Mouse (Mus musculus) limb, embryonic 14.5 days (tissue): ENCODE data around the gene Gria4. TPM values are rescaled to one million over a fixed set of nuclear protein-coding genes. Genes with fewer than 3 reads are reported as not detected.

ENCODE experiments used
- ATAC-seq: fragments of 200-750 bp; cut with Nextera tagmentation; 2 replicates; pipeline ENCODE4 v1.8.0; 2017; ENCODE audit warnings: low read depth, moderate number of reproducible peaks, moderate TSS enrichment; ENCODE audit not compliant: low FRiP score
- DNase-seq: peaks from one replicate; pipeline ENCODE4 v3.0.0-alpha.2; 2015; ENCODE audit warnings: low spot score
- H3K27ac ChIP-seq: fragments of 300-500 bp; sonication (generic); replicated peaks from 2 replicates; pipeline ENCODE4 v1.5.1; 2014; ENCODE audit warnings: low read depth, mild to moderate bottlenecking, low read length, moderate library complexity, mixed read lengths
- H3K27me3 ChIP-seq: fragments of 300-500 bp; sonication (generic); 2 replicates; pipeline ENCODE4 v1.6.1; 2014; ENCODE audit warnings: low read length, mixed read lengths; ENCODE audit not compliant: control insufficient read depth, insufficient read depth
- H3K36me3 ChIP-seq: fragments of 300-500 bp; sonication (generic); 2 replicates; pipeline ENCODE4 v1.6.1; 2014; ENCODE audit warnings: mild to moderate bottlenecking, low read length, moderate library complexity, mixed read lengths; ENCODE audit not compliant: control insufficient read depth, insufficient read depth
- H3K4me1 ChIP-seq: fragments of 300-500 bp; sonication (generic); 2 replicates; pipeline ENCODE4 v1.6.1; 2014; ENCODE audit warnings: antibody characterized with exemption, low read length, mixed read lengths; ENCODE audit not compliant: control insufficient read depth, insufficient read depth
- H3K4me2 ChIP-seq: fragments of 300-500 bp; sonication (generic); replicated peaks from 2 replicates; pipeline ENCODE4 v1.6.1; 2014; ENCODE audit warnings: low read depth, mild to moderate bottlenecking, low read length, moderate library complexity; ENCODE audit not compliant: severe bottlenecking
- H3K4me3 ChIP-seq: fragments of 300-500 bp; sonication (generic); replicated peaks from 2 replicates; pipeline ENCODE4 v1.5.1; 2014; ENCODE audit warnings: low read length
- H3K9ac ChIP-seq: fragments of 300-500 bp; sonication (generic); 2 replicates; pipeline ENCODE4 v1.6.1; 2014; ENCODE audit warnings: mild to moderate bottlenecking, low read depth, low read length, moderate library complexity; ENCODE audit not compliant: severe bottlenecking
- H3K9me3 ChIP-seq: fragments of 300-500 bp; sonication (generic); 2 replicates; pipeline ENCODE4 v1.6.1; 2016; ENCODE audit warnings: low read length; ENCODE audit not compliant: control insufficient read depth
- POLR2A ChIP-seq: fragments of 200-500 bp; IDR thresholded peaks from 2 replicates; pipeline ENCODE4 v1.8.0; 2012; ENCODE audit warnings: inconsistent platforms, mild to moderate bottlenecking, moderate library complexity, borderline replicate concordance; ENCODE audit not compliant: insufficient read depth, insufficient read length; ENCODE audit errors: extremely low read depth
- WGBS: fragments of 180-500 bp; shearing (Covaris S2); extraction: QIAGEN DNeasy Blood & Tissue Kit; methylation state at CpG from one replicate; pipeline ENCODE4 v1.1.7; 2014; 5-methylcytosine and 5-hydroxymethylcytosine counted together
- polyA plus RNA-seq, 2 experiments: library from polyadenylated mRNA; depleted of rRNA in 1 of 2; stranded (reverse) in 1 of 2; unstranded in 1 of 2; fragments of >200 nt; fragmentation: Nextera tagmentation in 1 of 2; extraction: Ambion mirVana in 1 of 2; gene quantifications; 2 replicates each; pipeline versions ENCODE4 v1.2.1 to v1.2.3; 2012 to 2014

Gene Gria4
- polyA plus RNA-seq, 2 experiments = 1.3 to 1.6 TPM

DNA sequence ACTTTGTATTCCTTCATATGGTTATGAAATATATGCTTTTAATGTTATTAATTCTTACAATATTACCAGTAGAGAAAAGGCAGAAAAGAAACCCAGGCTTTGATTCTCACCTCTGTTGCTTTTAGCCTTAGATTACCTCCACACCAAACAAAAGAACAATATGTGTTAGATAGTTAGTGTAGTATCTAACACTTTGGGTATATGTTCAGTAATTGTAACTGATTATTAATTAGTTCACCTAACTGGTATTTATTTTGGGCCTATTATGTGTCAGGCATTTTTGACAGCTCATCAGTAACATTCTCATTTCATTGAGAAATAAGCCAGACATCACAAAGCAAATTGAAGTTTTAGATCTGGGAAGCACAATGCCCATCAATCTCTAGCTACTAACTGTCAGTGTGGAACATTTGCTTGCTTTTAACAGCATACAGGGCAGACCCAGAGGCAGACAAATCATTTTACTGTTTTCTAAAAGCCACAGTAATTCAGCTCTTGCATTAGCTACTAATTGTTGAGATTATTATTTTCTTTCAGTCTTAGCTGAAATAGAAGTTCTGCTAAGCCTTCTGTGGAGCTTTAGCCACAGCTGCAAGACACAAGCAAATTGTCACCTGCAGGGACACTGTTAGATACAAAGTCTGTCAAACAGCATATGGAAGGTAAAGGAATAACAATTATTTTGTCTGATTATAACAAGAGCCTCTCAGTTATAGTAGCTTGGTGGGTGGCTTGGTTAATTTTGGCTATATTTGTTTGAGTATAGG is 282.1 kb downstream of the Gria4 start:
- H3K9me3 ChIP-seq = no peaks in the 10 kb centered on the region
- TF ChIP-seq POLR2A = no peak
- H3K4me1 ChIP-seq = no peaks in the 10 kb centered on the region
- H3K4me2 ChIP-seq = no peak overlapping the region
- H3K27ac ChIP-seq = no peak overlapping the region
- ATAC-seq = no peak
- H3K9ac ChIP-seq = no peak overlapping the region
- H3K4me3 ChIP-seq = no peak overlapping the region
- no peak for DNase-seq
- no peaks in the 10 kb centered on the region for H3K36me3 ChIP-seq
- no peaks in the 10 kb centered on the region for H3K27me3 ChIP-seq

GRCm38 (mm10) chr9:4506086-4506485 is 289.9 kb downstream of the Gria4 start:
- Histone ChIP-seq H3K4me1 (no peaks in the 10 kb centered on the region), H3K36me3 (no peaks in the 10 kb centered on the region), H3K27ac (no peak overlapping the region), H3K9me3 (no peaks in the 10 kb centered on the region), H3K4me3 (no peak overlapping the region), H3K4me2 (no peak overlapping the region), H3K9ac (no peak overlapping the region), H3K27me3 (no peaks in the 10 kb centered on the region)
- 95% methylated on average over 3 of the region's 3 CpGs for WGBS
- ATAC-seq (no peak), DNase-seq (no peak)
- TF ChIP-seq POLR2A = no peak

DNA sequence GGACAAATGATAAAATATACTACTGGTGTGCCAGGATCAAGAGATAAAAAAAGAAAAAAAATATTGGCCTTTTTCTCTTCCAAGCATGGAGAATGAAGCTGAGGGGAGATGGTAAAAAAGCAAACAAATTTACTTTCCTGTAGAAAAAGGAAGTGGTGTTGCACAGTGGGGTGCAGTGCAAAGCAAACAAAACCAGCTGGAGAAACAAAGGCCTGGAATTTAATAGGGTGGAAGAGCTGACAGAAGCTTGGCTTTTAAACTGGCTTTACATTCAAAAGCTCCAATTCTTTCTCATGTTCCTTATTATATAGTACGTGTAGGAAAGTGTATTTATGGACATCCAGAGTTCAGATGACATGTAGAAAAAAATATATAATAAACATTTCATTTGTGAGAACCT is 290.9 kb downstream of the Gria4 start:
- ATAC-seq (no peak), DNase-seq (no peak)
- Histone ChIP-seq H3K27me3 (no peaks in the 10 kb centered on the region), H3K4me3 (no peak overlapping the region), H3K36me3 (no peaks in the 10 kb centered on the region), H3K27ac (no peak overlapping the region), H3K4me2 (no peak overlapping the region), H3K4me1 (no peaks in the 10 kb centered on the region), H3K9ac (no peak overlapping the region), H3K9me3 (no peaks in the 10 kb centered on the region)
- WGBS = 11% methylated on average over 1 of the region's 1 CpGs
- no peak for TF ChIP-seq POLR2A

- WGBS = 85% methylated on average over 2 of the region's 2 CpGs
- no peaks in the 10 kb centered on the region for H3K4me1 ChIP-seq
- no peak for TF ChIP-seq POLR2A
- no peaks in the 10 kb centered on the region for H3K36me3 ChIP-seq
- no peak for DNase-seq
- H3K27me3 ChIP-seq = no peaks in the 10 kb centered on the region
- H3K4me3 ChIP-seq = no peak overlapping the region
- ATAC-seq = no peak
- no peaks in the 10 kb centered on the region for H3K9me3 ChIP-seq
- H3K27ac ChIP-seq = no peak overlapping the region
- no peak overlapping the region for H3K9ac ChIP-seq
- H3K4me2 ChIP-seq = no peak overlapping the region
These were observed 309.6 kb downstream of the Gria4 start for GRCm38 (mm10) chr9:4486428-4486827.

DNA sequence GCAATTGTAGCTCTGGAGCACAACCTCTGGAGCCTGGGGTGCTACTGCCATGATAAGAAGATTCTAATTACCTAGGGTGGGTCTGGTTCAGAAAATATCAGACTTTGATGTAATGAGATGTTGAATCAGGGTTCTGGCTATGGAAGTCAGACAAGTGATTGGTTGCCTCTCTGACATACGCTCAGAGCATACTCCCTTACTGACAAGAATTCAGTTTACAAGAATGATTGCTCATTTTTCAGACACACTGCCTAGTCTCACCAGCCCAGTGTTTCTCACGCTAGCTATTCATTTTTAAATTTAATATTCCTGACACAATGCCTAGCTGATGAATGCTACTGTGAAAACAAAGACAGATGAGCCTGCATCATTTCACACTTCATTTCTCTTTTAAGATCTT is 311.5 kb downstream of the Gria4 start:
- Histone ChIP-seq H3K4me2 (no peak overlapping the region), H3K27me3 (no peaks in the 10 kb centered on the region), H3K36me3 (no peaks in the 10 kb centered on the region), H3K9ac (no peak overlapping the region), H3K4me1 (no peaks in the 10 kb centered on the region), H3K4me3 (no peak overlapping the region), H3K9me3 (no peaks in the 10 kb centered on the region), H3K27ac (no peak overlapping the region)
- no peak for TF ChIP-seq POLR2A
- 76% methylated on average over 2 of the region's 2 CpGs for WGBS
- ATAC-seq (no peak), DNase-seq (no peak)

- no peak for TF ChIP-seq POLR2A
- no peak for DNase-seq
- Histone ChIP-seq H3K4me3 (no peak overlapping the region), H3K4me2 (no peak overlapping the region), H3K9me3 (no peaks in the 10 kb centered on the region), H3K4me1 (no peaks in the 10 kb centered on the region), H3K27ac (no peak overlapping the region), H3K36me3 (no peaks in the 10 kb centered on the region), H3K27me3 (no peaks in the 10 kb centered on the region), H3K9ac (no peak overlapping the region)
- 72% methylated on average over 2 of the region's 2 CpGs for WGBS
- no peak for ATAC-seq
These were observed 325.2 kb downstream of the Gria4 start for GRCm38 (mm10) chr9:4470791-4471190.
